Mouse (Mus musculus): Measurements from ENCODE around the gene BC049352. TPM values are rescaled to one million over a fixed set of nuclear protein-coding genes. Genes with fewer than 3 reads are reported as not detected.

Gene BC049352
- polyA plus RNA-seq, 1 experiment from 2014 or later = 0.13 TPM

DNA sequence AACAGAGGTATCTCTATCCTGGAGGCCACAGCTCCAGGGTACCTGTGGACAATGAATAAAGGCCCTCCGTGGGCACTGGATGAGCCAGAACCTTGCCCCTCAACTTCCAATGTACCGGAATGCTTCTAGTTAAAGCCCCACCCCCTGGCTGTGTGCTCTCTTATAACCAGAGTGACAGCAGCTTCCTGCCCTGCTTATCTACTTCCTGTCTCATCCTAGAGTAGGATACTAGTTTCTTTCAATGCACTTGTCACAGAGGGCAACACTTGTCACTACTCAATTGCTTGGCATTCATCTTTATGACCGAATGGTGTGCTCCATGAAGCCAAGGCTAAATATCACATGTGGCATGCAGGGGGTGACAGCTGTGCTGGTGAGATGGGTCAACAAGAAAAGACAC is 69.5 kb downstream of the BC049352 start:
- H3K4me2 ChIP-seq (ENCODE audit: low read depth, low read length) = no peak overlapping the region
- H3K9me3 ChIP-seq (replicated peaks; ENCODE audit: control insufficient read depth, low read length) = no peaks in the 10 kb centered on the region
- H3K4me3 ChIP-seq (ENCODE audit: low read length) = no peak overlapping the region
- no peak overlapping the region for H3K27ac ChIP-seq (ENCODE audit: low read length)
- WGBS = 63% methylated on average over 3 of the region's 3 CpGs
- H3K36me3 ChIP-seq (ENCODE audit: control insufficient read depth, insufficient read depth) = no peaks in the 10 kb centered on the region
- no peaks in the 10 kb centered on the region for H3K4me1 ChIP-seq (ENCODE audit: control insufficient read depth, insufficient read depth, low read length)
- no peak overlapping the region for H3K9ac ChIP-seq (ENCODE audit: low read length)
- no peak for ATAC-seq (replicated peaks; ENCODE audit: extremely low read depth, insufficient read depth, low FRiP score)
- no peaks in the 10 kb centered on the region for H3K27me3 ChIP-seq (ENCODE audit: control insufficient read depth, insufficient read depth, low read length)

DNA sequence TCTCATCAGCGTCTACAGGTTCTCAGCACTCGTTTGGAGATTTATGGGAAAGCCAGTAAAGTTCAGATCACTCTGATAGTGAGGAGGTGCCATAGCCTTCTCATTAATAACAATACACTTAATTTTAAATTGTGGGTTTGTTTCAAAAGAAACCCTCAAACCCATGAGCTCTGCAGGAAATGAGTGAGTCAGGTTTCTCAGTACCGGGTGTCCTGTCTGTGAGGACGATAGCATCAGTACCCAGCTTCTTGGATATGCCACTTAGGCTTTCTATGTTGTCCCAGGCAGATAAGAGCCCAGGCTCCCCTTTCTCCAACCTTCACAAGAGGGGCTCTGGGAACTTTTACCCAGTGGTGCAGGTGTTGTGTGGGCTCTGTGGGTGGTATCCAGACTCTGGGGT is 70.2 kb downstream of the BC049352 start:
- H3K36me3 ChIP-seq (ENCODE audit: control insufficient read depth, insufficient read depth) = no peaks in the 10 kb centered on the region
- H3K9ac ChIP-seq (ENCODE audit: low read length) = no peak overlapping the region
- no peak for ATAC-seq (replicated peaks; ENCODE audit: extremely low read depth, insufficient read depth, low FRiP score)
- no peak overlapping the region for H3K27ac ChIP-seq (ENCODE audit: low read length)
- H3K27me3 ChIP-seq (ENCODE audit: control insufficient read depth, insufficient read depth, low read length) = no peaks in the 10 kb centered on the region
- 57% methylated on average over 4 of the region's 4 CpGs for WGBS
- no peak overlapping the region for H3K4me3 ChIP-seq (ENCODE audit: low read length)
- no peak overlapping the region for H3K4me2 ChIP-seq (ENCODE audit: low read depth, low read length)
- no peaks in the 10 kb centered on the region for H3K4me1 ChIP-seq (ENCODE audit: control insufficient read depth, insufficient read depth, low read length)
- H3K9me3 ChIP-seq (replicated peaks; ENCODE audit: control insufficient read depth, low read length) = no peaks in the 10 kb centered on the region

DNA sequence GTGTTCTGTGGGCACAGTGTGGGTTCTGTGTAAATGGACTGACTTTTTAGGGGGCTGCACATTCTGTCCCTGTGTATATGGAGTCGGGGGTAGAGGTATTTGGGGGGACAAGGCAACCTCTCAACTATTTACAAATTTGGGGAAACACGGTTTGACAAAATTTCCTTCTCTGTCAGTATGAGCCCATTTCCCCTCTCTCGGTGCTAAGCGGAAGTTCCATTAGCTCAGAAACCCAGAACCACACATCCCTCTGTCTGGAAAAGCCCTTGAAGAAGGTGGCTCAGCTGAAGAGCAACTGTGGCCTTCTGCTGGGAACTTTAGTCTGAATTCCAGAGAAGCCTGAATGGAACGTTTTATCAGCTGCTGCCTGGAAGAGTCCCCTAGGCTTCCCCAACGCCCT is 70.6 kb downstream of the BC049352 start:
- no peak overlapping the region for H3K9ac ChIP-seq (ENCODE audit: low read length)
- no peaks in the 10 kb centered on the region for H3K27me3 ChIP-seq (ENCODE audit: control insufficient read depth, insufficient read depth, low read length)
- 61% methylated on average over 6 of the region's 6 CpGs for WGBS
- no peak overlapping the region for H3K27ac ChIP-seq (ENCODE audit: low read length)
- no peaks in the 10 kb centered on the region for H3K9me3 ChIP-seq (replicated peaks; ENCODE audit: control insufficient read depth, low read length)
- no peaks in the 10 kb centered on the region for H3K4me1 ChIP-seq (ENCODE audit: control insufficient read depth, insufficient read depth, low read length)
- no peaks in the 10 kb centered on the region for H3K36me3 ChIP-seq (ENCODE audit: control insufficient read depth, insufficient read depth)
- no peak for ATAC-seq (replicated peaks; ENCODE audit: extremely low read depth, insufficient read depth, low FRiP score)
- no peak overlapping the region for H3K4me3 ChIP-seq (ENCODE audit: low read length)
- H3K4me2 ChIP-seq (ENCODE audit: low read depth, low read length) = no peak overlapping the region

DNA sequence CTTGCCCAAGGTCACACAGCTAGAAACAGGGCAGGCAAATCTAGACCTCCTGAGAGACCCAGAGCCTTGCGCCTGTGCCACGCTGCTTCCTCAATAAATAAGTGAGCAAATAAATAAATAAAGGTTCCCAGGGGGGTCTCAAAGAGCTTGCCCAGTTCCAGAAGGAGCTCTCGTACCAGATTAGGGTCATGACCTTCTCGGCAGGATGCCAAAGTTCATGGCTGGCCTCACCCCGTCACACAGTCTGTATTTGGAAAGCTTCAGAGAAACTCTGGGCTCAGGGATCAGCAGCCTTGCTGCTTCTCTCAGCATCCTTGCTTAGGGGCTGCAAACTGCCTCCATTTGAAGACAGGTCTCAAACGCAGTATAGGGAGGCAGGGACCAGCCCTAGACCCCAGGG is 72.2 kb downstream of the BC049352 start:
- no peak for ATAC-seq (replicated peaks; ENCODE audit: extremely low read depth, insufficient read depth, low FRiP score)
- Histone ChIP-seq H3K27ac (ENCODE audit: low read length) (no peak overlapping the region), H3K36me3 (ENCODE audit: control insufficient read depth, insufficient read depth) (no peaks in the 10 kb centered on the region), H3K4me2 (ENCODE audit: low read depth, low read length) (no peak overlapping the region), H3K4me1 (ENCODE audit: control insufficient read depth, insufficient read depth, low read length) (no peaks in the 10 kb centered on the region), H3K9ac (ENCODE audit: low read length) (no peak overlapping the region), H3K27me3 (ENCODE audit: control insufficient read depth, insufficient read depth, low read length) (no peaks in the 10 kb centered on the region), H3K9me3 (replicated peaks; ENCODE audit: control insufficient read depth, low read length) (no peaks in the 10 kb centered on the region), H3K4me3 (ENCODE audit: low read length) (no peak overlapping the region)
- 60% methylated on average over 6 of the region's 6 CpGs for WGBS

DNA sequence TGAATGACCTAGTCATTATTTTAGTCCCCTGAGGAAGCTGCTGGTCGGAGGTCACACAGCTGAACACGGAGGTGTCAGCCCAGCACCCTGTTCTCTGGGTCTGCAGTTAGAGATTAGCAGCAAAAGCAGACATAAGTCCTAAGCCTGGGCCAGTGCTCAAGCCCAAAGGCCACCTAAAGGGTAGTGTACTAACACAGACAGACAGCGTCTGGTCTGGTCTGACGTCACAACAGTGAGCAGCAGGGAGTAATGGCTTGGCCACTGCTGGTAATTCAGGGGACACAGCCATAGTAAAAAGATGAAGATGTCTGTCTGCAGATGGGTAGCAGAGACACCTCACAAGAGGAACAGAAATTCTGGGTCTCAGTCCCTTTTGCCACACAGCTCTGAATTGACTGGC is 72.8 kb downstream of the BC049352 start:
- 47% methylated on average over 4 of the region's 4 CpGs for WGBS
- no peak for ATAC-seq (replicated peaks; ENCODE audit: extremely low read depth, insufficient read depth, low FRiP score)
- H3K4me3 ChIP-seq (ENCODE audit: low read length) = no peak overlapping the region
- no peaks in the 10 kb centered on the region for H3K9me3 ChIP-seq (replicated peaks; ENCODE audit: control insufficient read depth, low read length)
- H3K36me3 ChIP-seq (ENCODE audit: control insufficient read depth, insufficient read depth) = no peaks in the 10 kb centered on the region
- no peak overlapping the region for H3K27ac ChIP-seq (ENCODE audit: low read length)
- H3K27me3 ChIP-seq (ENCODE audit: control insufficient read depth, insufficient read depth, low read length) = no peaks in the 10 kb centered on the region
- no peak overlapping the region for H3K4me2 ChIP-seq (ENCODE audit: low read depth, low read length)
- H3K4me1 ChIP-seq (ENCODE audit: control insufficient read depth, insufficient read depth, low read length) = no peaks in the 10 kb centered on the region
- H3K9ac ChIP-seq (ENCODE audit: low read length) = no peak overlapping the region

DNA sequence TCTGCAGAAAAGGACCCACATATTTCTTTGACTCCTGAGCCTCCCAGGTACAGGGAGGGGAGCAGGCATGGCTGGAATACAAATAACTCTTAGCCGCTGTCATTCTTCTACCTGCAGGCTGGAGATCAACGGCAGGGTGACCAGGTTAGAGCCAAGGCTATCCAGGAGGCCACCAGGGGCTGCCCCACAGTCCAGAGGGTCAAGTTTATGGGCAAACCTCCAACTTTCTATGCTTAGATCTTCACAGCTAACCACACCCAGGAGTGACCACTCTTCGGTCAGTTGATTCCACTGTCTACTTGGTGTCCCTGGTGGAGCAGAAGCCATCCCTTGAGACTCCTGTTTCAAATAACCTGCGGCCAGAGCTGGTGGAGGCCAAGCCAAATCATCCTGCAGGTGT is 73.6 kb downstream of the BC049352 start:
- H3K4me1 ChIP-seq (ENCODE audit: control insufficient read depth, insufficient read depth, low read length) = no peaks in the 10 kb centered on the region
- H3K27ac ChIP-seq (ENCODE audit: low read length) = no peak overlapping the region
- no peak overlapping the region for H3K9ac ChIP-seq (ENCODE audit: low read length)
- H3K4me2 ChIP-seq (ENCODE audit: low read depth, low read length) = no peak overlapping the region
- ATAC-seq (replicated peaks; ENCODE audit: extremely low read depth, insufficient read depth, low FRiP score) = no peak
- H3K4me3 ChIP-seq (ENCODE audit: low read length) = no peak overlapping the region
- no peaks in the 10 kb centered on the region for H3K36me3 ChIP-seq (ENCODE audit: control insufficient read depth, insufficient read depth)
- no peaks in the 10 kb centered on the region for H3K9me3 ChIP-seq (replicated peaks; ENCODE audit: control insufficient read depth, low read length)
- no peaks in the 10 kb centered on the region for H3K27me3 ChIP-seq (ENCODE audit: control insufficient read depth, insufficient read depth, low read length)
- 87% methylated on average over 4 of the region's 4 CpGs for WGBS

DNA sequence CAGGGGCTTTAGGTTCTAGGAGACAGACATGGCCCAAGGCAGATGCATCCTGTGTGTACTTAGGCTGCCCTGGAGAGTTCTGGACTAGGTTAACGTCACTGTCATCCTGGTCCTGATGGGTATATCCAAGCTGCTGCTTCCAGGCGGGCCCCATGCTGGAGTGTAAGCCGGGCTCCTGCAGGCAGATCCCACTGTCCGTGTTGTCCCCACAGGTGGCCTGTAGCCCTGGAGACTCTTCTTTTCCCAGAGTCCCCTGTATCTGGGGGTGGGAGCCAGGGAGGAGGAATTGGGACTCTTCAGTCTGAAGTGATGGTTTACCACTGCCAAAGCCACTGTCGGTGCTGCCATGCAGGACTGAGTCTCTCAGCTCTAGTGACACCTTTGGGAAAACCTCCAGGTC is 74.2 kb downstream of the BC049352 start:
- Histone ChIP-seq H3K4me1 (ENCODE audit: control insufficient read depth, insufficient read depth, low read length) (no peaks in the 10 kb centered on the region), H3K27me3 (ENCODE audit: control insufficient read depth, insufficient read depth, low read length) (no peaks in the 10 kb centered on the region), H3K9me3 (replicated peaks; ENCODE audit: control insufficient read depth, low read length) (no peaks in the 10 kb centered on the region), H3K27ac (ENCODE audit: low read length) (no peak overlapping the region), H3K36me3 (ENCODE audit: control insufficient read depth, insufficient read depth) (no peaks in the 10 kb centered on the region), H3K4me2 (ENCODE audit: low read depth, low read length) (no peak overlapping the region), H3K4me3 (ENCODE audit: low read length) (no peak overlapping the region), H3K9ac (ENCODE audit: low read length) (no peak overlapping the region)
- ATAC-seq (replicated peaks; ENCODE audit: extremely low read depth, insufficient read depth, low FRiP score) = no peak
- WGBS = 82% methylated on average over 5 of the region's 5 CpGs

DNA sequence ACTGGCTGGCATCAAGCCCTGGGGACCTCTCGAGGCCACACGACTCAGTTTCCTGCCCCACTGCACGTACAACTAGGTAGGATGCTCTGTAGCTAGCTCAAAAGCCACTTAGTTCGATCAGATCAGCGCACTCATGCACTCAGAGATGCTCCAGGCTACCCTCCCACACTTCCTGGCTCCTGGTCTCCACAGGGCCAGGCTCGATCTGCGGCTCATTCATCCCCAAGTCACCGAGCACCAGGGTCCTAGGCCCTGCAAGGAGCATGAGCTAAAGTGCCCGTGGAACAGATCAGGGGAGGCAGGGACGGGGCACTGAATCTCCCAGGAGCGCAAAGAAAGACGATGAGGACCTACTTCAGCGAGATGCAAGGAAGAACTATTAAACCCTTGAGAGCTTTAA is 77.3 kb downstream of the BC049352 start:
- no peak overlapping the region for H3K4me2 ChIP-seq (ENCODE audit: low read depth, low read length)
- WGBS = 73% methylated on average over 13 of the region's 13 CpGs
- H3K4me1 ChIP-seq (ENCODE audit: control insufficient read depth, insufficient read depth, low read length) = no peaks in the 10 kb centered on the region
- H3K27ac ChIP-seq (ENCODE audit: low read length) = no peak overlapping the region
- H3K36me3 ChIP-seq (ENCODE audit: control insufficient read depth, insufficient read depth) = no peaks in the 10 kb centered on the region
- no peak for ATAC-seq (replicated peaks; ENCODE audit: extremely low read depth, insufficient read depth, low FRiP score)
- H3K4me3 ChIP-seq (ENCODE audit: low read length) = no peak overlapping the region
- no peaks in the 10 kb centered on the region for H3K9me3 ChIP-seq (replicated peaks; ENCODE audit: control insufficient read depth, low read length)
- H3K9ac ChIP-seq (ENCODE audit: low read length) = no peak overlapping the region
- H3K27me3 ChIP-seq (ENCODE audit: control insufficient read depth, insufficient read depth, low read length) = no peaks in the 10 kb centered on the region

DNA sequence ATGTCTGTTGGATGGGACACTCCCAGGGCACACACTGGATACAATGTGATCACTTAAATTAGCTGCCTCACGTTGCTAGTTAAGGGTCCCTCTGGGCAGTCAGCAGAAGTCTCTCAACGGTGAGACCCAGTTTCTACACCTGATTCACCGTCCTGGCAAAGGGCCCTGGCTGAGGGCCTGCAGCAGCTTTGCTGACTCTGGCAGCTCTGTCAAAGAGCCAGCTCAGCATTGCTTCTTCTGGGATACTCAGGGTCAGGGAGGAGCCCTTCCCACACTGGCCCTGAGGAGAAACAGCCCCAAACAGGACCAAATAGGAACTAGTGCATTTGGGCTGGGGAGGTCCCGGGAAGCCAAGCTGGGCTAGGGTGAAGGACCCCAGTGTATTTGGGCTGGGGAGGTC is 79.7 kb downstream of the BC049352 start:
- no peak overlapping the region for H3K9ac ChIP-seq (ENCODE audit: low read length)
- H3K27ac ChIP-seq (ENCODE audit: low read length) = no peak overlapping the region
- 45% methylated on average over 4 of the region's 4 CpGs for WGBS
- no peaks in the 10 kb centered on the region for H3K4me1 ChIP-seq (ENCODE audit: control insufficient read depth, insufficient read depth, low read length)
- H3K36me3 ChIP-seq (ENCODE audit: control insufficient read depth, insufficient read depth) = no peaks in the 10 kb centered on the region
- H3K4me3 ChIP-seq (ENCODE audit: low read length) = no peak overlapping the region
- ATAC-seq (replicated peaks; ENCODE audit: extremely low read depth, insufficient read depth, low FRiP score) = no peak
- H3K27me3 ChIP-seq (ENCODE audit: control insufficient read depth, insufficient read depth, low read length) = peaks cover 3% of the 10 kb centered on the region; the same call in 1 of the 2 replicates
- H3K9me3 ChIP-seq (replicated peaks; ENCODE audit: control insufficient read depth, low read length) = no peaks in the 10 kb centered on the region
- H3K4me2 ChIP-seq (ENCODE audit: low read depth, low read length) = no peak overlapping the region

DNA sequence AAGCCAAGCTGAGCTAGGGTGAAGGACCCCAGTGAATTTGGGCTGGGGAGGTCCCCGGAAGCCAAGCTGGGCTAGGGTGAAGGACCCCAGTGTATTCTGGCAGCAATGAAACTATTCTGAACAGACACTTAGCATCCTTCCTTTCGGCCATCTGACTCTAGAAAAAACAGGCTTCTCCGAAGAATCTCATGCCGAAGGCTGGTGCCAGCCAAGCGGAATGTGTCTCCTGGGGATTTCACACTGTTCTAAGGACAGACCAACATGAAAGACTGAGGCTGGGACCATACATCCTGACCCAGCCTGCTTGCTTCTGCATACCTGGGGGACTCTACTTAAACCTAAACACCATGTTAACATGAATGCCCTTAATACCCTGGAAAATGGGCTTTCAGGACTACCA is 80.1 kb downstream of the BC049352 start:
- no peaks in the 10 kb centered on the region for H3K36me3 ChIP-seq (ENCODE audit: control insufficient read depth, insufficient read depth)
- peaks cover 4% of the 10 kb centered on the region; the same call in 1 of the 2 replicates for H3K27me3 ChIP-seq (ENCODE audit: control insufficient read depth, insufficient read depth, low read length)
- no peak overlapping the region for H3K4me2 ChIP-seq (ENCODE audit: low read depth, low read length)
- H3K27ac ChIP-seq (ENCODE audit: low read length) = no peak overlapping the region
- WGBS = 76% methylated on average over 5 of the region's 5 CpGs
- no peak for ATAC-seq (replicated peaks; ENCODE audit: extremely low read depth, insufficient read depth, low FRiP score)
- H3K4me3 ChIP-seq (ENCODE audit: low read length) = no peak overlapping the region
- H3K4me1 ChIP-seq (ENCODE audit: control insufficient read depth, insufficient read depth, low read length) = no peaks in the 10 kb centered on the region
- no peaks in the 10 kb centered on the region for H3K9me3 ChIP-seq (replicated peaks; ENCODE audit: control insufficient read depth, low read length)
- H3K9ac ChIP-seq (ENCODE audit: low read length) = no peak overlapping the region

Measured in heart, embryonic 16.5 days (tissue).